Mouse (Mus musculus) ES-Bruce4 (cell line): ENCODE results near the gene Mllt1. TPM values are rescaled to one million over a fixed set of nuclear protein-coding genes. Genes with fewer than 3 reads are reported as not detected.

Source experiments
- H3K27ac ChIP-seq: 2 replicates; pipeline ENCODE4 v1.5.1; 2012; ENCODE audit warnings: low read length, inconsistent platforms; ENCODE audit not compliant: insufficient read depth
- H3K27me3 ChIP-seq: 2 replicates; pipeline ENCODE4 v1.6.1; 2012; ENCODE audit warnings: mild to moderate bottlenecking, low read length, inconsistent platforms; ENCODE audit not compliant: control insufficient read depth, poor library complexity, insufficient read depth, severe bottlenecking
- H3K36me3 ChIP-seq: 2 replicates; pipeline ENCODE4 v1.6.1; 2012; ENCODE audit warnings: inconsistent platforms, mild to moderate bottlenecking, low read length, moderate library complexity; ENCODE audit not compliant: control insufficient read depth, poor library complexity, insufficient read depth, severe bottlenecking
- H3K4me1 ChIP-seq: one replicate; pipeline ENCODE4 v1.8.1; 2011; ENCODE audit warnings: low read length; ENCODE audit not compliant: control insufficient read depth, insufficient read depth
- H3K4me3 ChIP-seq: 2 replicates; pipeline ENCODE4 v1.5.1; 2011; ENCODE audit warnings: low read depth, mild to moderate bottlenecking, low read length
- H3K9ac ChIP-seq: 2 replicates; pipeline ENCODE4 v1.6.1; 2012; ENCODE audit warnings: low read depth, mild to moderate bottlenecking, inconsistent platforms; ENCODE audit not compliant: poor library complexity, severe bottlenecking
- H3K9me3 ChIP-seq: replicated peaks from 2 replicates; pipeline ENCODE4 v1.6.1; 2012; ENCODE audit warnings: mild to moderate bottlenecking, low read length, inconsistent platforms; ENCODE audit not compliant: control insufficient read depth, poor library complexity, insufficient read depth, severe bottlenecking
- CTCF ChIP-seq: IDR thresholded peaks from one replicate; pipeline ENCODE4 v1.8.1; 2011; ENCODE audit warnings: low read depth, low read length
- EP300 ChIP-seq: IDR thresholded peaks from 2 replicates; pipeline ENCODE4 v1.6.1; 2011; ENCODE audit warnings: low read depth, low read length; ENCODE audit not compliant: insufficient read depth
- POLR2A ChIP-seq: IDR thresholded peaks from one replicate; pipeline ENCODE4 v1.8.1; 2011; ENCODE audit warnings: low read length; ENCODE audit not compliant: insufficient read depth
- polyA plus RNA-seq: library from polyadenylated mRNA; stranded (reverse); fragments of >200 nt; gene quantifications from 2 replicates; pipeline ENCODE4 v1.2.4, GENCODE M21; 2011; ENCODE audit warnings: low read depth; ENCODE audit not compliant: missing spikeins, insufficient read depth, insufficient read length

The Mllt1 gene
- polyA plus RNA-seq, 1 experiment: 20.7 TPM

DNA sequence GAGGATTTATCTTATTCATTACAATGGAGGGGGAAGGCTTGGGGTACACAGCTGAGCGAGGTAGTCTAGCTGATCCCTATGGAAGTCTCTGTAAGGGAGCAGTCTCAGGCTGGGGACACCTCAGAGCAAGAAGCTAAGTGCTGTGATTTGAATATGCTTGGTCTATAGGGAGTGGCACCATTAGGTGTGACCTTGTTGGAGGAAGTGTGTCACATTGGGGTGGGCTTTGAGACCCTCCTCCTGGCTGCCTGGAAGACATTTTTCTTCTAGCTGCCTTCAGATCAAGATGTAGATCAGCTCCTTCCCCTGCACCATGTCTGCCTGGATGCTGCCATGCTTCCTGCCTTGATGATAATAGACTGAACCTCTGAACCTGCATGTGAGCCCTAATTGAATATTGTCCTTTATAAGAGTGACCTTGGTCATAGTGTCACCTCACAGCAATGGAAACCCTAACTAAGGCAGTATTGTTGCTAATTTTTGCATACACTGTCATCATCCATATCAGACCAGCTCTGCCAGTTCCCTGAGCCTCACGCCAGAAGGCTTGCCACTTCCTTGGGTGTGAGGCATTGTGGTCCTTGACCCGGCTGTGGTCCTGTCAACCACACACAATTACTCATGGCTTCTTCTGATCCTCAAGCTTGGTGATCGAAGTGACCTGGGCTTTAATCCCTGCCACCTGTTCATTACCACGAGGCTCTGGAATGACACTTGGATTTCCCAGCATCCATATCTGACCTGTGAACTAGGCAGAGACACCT, 27.6 kb upstream of the Mllt1 start:
- no peaks in the 10 kb centered on the region for H3K9me3 ChIP-seq
- H3K36me3 ChIP-seq: no peaks in the 10 kb centered on the region
- H3K27me3 ChIP-seq: no peaks in the 10 kb centered on the region
- H3K4me3 ChIP-seq: no peak overlapping the region
- no peak overlapping the region for H3K27ac ChIP-seq
- H3K4me1 ChIP-seq: no peaks in the 10 kb centered on the region
- no peak overlapping the region for H3K9ac ChIP-seq
- TF ChIP-seq POLR2A (no peak), CTCF (no peak), EP300 (no peak)

DNA sequence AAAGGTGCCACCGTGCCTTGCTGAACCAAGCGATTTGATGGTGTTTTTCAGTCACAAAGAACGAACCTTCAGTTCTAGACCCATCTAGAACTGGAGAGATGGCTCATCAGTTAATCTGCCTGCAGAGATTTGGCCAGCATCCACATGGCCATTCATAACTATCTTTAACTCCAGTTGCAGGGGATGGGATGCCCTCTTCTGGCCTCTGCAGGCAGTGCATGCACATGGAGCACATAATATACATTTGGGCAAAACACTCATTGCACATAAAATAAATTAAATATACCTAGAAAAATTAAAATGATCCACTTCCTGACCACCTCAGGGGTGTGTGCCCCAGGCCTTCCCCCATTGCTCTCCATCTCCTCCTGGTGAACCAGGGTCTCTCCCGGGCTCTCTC, 26.7 kb upstream of the Mllt1 start:
- Histone ChIP-seq H3K4me3 (no peak overlapping the region), H3K9me3 (no peaks in the 10 kb centered on the region), H3K27me3 (no peaks in the 10 kb centered on the region), H3K4me1 (no peaks in the 10 kb centered on the region), H3K36me3 (no peaks in the 10 kb centered on the region), H3K27ac (no peak overlapping the region), H3K9ac (no peak overlapping the region)
- TF ChIP-seq CTCF (peak; percentile 38), POLR2A (no peak), EP300 (no peak)

DNA sequence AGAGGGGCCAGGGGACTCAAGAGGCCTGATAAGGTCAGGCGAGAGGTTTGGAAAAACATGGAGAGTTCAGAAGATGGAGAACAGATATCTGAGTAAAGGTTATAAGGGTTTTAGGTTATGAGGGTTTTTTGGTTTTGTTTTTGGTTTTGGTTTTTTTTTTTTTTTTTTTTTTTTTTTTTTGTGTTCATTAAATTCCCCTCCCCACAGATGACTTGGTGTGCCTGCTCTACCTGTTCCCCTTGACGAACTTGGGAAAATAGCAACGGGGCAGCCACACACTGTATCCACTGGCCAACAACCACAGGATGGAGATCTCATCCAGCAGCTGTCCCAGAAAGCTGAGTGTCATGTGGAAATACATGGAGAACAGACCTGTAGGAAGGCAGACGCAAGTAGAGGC, 23.5 kb upstream of the Mllt1 start:
- Histone ChIP-seq H3K27ac (no peak overlapping the region), H3K36me3 (no peaks in the 10 kb centered on the region), H3K9ac (no peak overlapping the region), H3K4me3 (no peak overlapping the region), H3K4me1 (no peaks in the 10 kb centered on the region), H3K9me3 (no peaks in the 10 kb centered on the region), H3K27me3 (no peaks in the 10 kb centered on the region)
- TF ChIP-seq POLR2A (no peak), EP300 (no peak), CTCF (no peak)

DNA sequence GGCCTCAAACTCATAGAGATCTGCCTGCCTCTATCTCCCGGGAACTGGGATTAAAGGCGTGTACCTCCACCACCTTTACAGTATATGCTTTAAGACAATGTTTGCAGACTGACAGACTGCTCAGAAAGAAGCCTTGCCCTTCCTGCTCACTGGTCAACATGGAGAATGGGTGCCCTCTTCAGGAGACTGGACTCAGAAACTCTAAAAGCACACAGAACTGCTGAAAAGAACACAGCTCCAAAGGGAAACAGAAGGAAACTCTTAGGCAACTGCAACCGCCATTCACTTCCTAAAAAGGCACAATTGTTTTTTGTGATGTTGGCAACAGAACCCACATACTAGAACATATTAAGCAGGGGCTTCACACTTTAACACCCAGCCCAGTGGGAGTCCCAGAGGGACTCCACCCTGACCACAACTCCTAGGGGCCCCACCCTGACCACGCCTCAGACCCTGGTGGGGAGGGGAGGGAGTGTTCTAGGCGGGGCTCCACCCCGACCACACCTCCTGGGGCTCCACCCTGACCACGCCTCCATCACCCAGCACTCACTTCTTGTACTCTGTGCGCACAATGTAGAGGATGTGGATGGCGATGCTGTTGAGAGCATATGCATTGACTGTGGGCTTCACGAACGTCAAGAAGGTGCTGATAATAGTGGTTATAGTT, 22.7 kb upstream of the Mllt1 start:
- Histone ChIP-seq H3K4me3 (0 out of 2 replicates have a peak overlapping the region, but pooled peaks have one; percentile 8), H3K9ac (no peak overlapping the region), H3K27me3 (no peaks in the 10 kb centered on the region), H3K9me3 (no peaks in the 10 kb centered on the region), H3K4me1 (no peaks in the 10 kb centered on the region), H3K36me3 (no peaks in the 10 kb centered on the region), H3K27ac (no peak overlapping the region)
- TF ChIP-seq POLR2A (no peak), EP300 (0 out of 2 replicates have a peak, but pooled peaks have one; percentile 12), CTCF (no peak)

DNA sequence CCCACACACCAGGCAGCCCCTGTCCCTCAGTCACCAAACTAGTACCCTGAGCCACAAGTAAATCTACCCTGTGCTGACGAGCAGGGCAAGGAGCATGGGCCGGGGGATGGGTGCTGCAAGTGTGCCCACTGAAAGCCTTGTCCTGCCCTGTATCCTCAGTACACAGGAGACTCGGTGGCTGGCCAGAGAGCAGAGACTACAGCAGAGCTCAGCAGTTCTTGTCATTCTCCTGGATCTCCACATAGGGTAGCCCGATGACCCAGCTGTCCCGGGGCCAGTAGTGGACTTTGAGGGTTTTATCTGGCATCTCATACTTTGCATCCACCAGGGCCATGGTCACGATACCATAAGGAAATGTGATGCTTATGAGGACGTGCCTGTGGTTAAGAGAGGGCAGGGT, 19.7 kb upstream of the Mllt1 start:
- Histone ChIP-seq H3K27me3 (no peaks in the 10 kb centered on the region), H3K9ac (no peak overlapping the region), H3K4me3 (no peak overlapping the region), H3K27ac (no peak overlapping the region), H3K4me1 (no peaks in the 10 kb centered on the region), H3K9me3 (no peaks in the 10 kb centered on the region), H3K36me3 (no peaks in the 10 kb centered on the region)
- TF ChIP-seq POLR2A (no peak), EP300 (no peak), CTCF (no peak)

- TF ChIP-seq EP300 (no peak), CTCF (no peak), POLR2A (no peak)
Observed at GRCm38 (mm10) chr17:56952639-56953038, 17.4 kb upstream of the Mllt1 start.

More at GRCm38 (mm10) chr17:56952639-56953038, 17.4 kb upstream of the Mllt1 start:
- no peaks in the 10 kb centered on the region for H3K36me3 ChIP-seq
- no peak overlapping the region for H3K27ac ChIP-seq
- H3K27me3 ChIP-seq: no peaks in the 10 kb centered on the region
- H3K4me1 ChIP-seq: no peaks in the 10 kb centered on the region
- H3K9ac ChIP-seq: no peak overlapping the region
- no peak overlapping the region for H3K4me3 ChIP-seq
- H3K9me3 ChIP-seq: no peaks in the 10 kb centered on the region
